Mouse (Mus musculus) gastrocnemius, postnatal 36 days (tissue): ENCODE data around the gene Sorcs1. TPM values are rescaled to one million over a fixed set of nuclear protein-coding genes. Genes with fewer than 3 reads are reported as not detected.

Experiments used
- DNase-seq, 2 experiments: peaks; one replicate each; pipeline ENCODE4 v3.0.0; 2022
- intact Hi-C: fragments of 180-260 bp; cut with DNase I; formaldehyde crosslinking; loops from one replicate; pipeline ENCODE4 v1.15.1; 2025
- total RNA-seq, 2 experiments: library from RNA; stranded (reverse); gene quantifications; 2 replicates each; pipeline ENCODE4 v1.2.3; 2021

The Sorcs1 gene
- total RNA-seq, 2 experiments from 2014 or later = 0.74 to 1.6 TPM

- no peak for DNase-seq
- intact Hi-C loops = no loop called here
These were observed 108.7 kb downstream of the Sorcs1 start for GRCm38 (mm10) chr19:50569669-50570195.

GRCm38 (mm10) chr19:50566306-50566705, 112.1 kb downstream of the Sorcs1 start:
- no peak for DNase-seq
- intact Hi-C loops = no loop called here

DNA sequence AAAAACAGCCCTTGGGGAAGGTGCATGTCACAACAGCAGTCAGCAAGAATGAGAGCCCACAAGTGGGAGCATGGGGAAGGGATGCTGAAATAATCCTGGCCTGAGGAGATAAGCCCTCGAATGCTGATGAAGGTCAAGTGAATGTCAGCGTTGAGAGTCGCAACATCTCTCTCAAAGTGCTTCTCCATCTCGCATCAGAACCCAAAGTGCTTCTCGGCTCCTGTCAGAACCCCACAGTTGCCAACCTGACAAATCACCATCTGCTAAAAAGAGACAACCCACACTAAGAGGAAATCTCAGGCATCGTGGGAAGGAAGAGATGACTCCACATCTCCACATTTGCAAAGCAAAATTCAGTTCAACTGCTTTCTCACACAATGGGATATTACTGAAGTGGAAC, 119.7 kb downstream of the Sorcs1 start:
- intact Hi-C loops = no loop called here
- no peak for DNase-seq

GRCm38 (mm10) chr19:50534031-50534430, 144.4 kb downstream of the Sorcs1 start:
- intact Hi-C loops = no loop called here
- no peak for DNase-seq

GRCm38 (mm10) chr19:50527835-50528234, 150.6 kb downstream of the Sorcs1 start:
- no peak for DNase-seq
- intact Hi-C loops = no loop called here

DNA sequence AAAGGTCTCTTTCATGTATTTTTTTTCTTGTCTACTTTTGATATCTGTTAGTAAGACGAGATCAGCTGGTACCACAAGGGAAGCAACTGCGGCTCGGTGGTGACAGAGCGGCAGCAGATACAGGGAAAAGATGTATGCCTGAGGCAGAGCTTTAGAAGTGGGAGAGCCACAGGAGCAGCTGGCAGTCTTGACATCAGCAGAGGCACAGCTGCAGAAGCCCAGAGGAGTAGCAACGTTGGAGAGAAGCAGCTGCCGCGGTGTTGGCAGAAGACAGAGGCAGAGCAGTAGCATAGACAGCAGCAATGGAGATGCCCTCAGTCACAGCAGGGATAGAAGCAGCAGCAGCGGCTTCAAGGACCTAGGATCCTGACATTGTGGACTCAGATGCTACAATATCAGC, 152.4 kb downstream of the Sorcs1 start:
- no peak for DNase-seq
- intact Hi-C loops = no loop called here

- intact Hi-C loops = no loop called here
- DNase-seq = no peak
These were observed 156.5 kb downstream of the Sorcs1 start for GRCm38 (mm10) chr19:50521943-50522342.

DNA sequence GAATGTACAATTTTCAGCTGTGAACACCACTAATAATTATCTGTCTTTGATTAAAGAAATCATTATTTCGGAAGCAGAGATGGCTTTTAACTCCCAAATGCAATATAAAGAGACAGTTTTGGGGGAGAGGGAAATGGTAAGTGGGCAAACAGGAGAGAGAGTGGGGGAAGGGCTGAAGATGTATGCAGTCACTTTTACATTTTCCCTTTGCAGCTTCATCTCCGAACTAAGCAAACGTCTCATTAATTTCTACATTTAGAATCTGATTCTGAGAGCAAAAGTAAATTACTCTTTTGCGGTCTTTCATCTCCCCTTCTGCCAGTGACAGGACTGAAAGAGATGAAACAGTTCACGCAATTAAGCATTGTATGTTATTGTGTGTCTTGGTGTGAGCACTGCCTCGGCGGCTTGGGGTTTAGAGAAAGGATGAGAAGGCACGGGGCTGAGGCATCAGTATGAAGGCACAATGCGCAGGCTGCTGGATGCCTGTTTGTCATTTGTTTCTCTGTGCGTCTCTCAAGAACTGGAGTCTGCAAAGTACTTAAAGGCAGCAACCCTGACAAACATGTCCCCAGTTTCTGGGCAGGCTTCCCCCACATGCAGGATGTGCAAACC, 163.3 kb downstream of the Sorcs1 start:
- intact Hi-C loops = no loop called here
- DNase-seq = no peak

DNA sequence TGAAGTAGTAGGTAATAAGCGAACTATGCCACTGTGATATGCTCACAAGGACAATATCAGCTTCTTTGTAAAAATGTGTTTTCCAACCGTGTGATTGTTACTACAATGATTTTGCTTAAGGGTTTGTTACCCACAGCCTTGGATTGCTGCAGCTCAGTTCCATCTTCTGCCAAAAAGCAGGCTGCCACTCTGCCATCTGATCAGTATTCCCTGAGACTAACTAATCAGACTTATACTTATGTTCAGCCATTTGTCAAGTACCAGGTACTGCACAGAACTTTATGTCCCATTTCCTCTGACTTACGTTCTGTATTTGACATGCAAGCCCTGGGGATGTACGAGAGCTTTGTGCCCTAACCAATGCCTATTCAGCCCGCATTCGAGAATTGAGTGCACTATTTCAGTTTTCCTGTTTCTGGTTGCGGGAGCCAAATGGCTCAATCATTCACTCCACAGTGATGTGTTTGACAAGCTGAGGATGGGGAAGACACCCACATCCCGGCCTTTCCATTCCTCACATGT, 164.1 kb downstream of the Sorcs1 start:
- intact Hi-C loops = no loop called here
- no peak for DNase-seq

GRCm38 (mm10) chr19:50502816-50503215, 175.6 kb downstream of the Sorcs1 start:
- no peak for DNase-seq
- intact Hi-C loops = no loop called here

GRCm38 (mm10) chr19:50491121-50491520, 187.3 kb downstream of the Sorcs1 start:
- intact Hi-C loops = no loop called here

DNA sequence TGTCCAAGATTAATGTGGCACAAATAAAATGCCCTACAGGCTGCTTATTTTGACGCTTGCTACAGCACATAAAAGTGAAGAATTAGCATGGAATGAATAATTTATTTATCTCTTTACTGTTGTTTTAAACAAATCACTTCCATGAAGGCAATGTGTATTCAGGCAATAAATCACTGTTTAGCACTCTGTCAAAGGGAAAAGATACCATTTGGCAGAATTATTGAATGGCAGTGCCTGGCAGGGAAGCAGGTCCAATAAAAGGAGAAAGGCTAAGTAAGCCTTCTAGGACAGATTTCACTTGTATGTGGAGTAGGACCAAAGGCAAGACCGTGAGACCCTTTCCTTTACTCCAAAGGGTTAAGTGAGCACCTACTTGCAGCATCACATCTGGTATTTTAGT, 187.7 kb downstream of the Sorcs1 start:
- no peak for DNase-seq
- intact Hi-C loops = no loop called here

More at GRCm38 (mm10) chr19:50491121-50491520, 187.3 kb downstream of the Sorcs1 start:
- no peak for DNase-seq

GRCm38 (mm10) chr19:50489786-50490185, 188.7 kb downstream of the Sorcs1 start:
- intact Hi-C loops = no loop called here
- DNase-seq = no peak

- intact Hi-C loops = no loop called here
- DNase-seq = no peak
These were observed 190.0 kb downstream of the Sorcs1 start for GRCm38 (mm10) chr19:50488421-50488820.

DNA sequence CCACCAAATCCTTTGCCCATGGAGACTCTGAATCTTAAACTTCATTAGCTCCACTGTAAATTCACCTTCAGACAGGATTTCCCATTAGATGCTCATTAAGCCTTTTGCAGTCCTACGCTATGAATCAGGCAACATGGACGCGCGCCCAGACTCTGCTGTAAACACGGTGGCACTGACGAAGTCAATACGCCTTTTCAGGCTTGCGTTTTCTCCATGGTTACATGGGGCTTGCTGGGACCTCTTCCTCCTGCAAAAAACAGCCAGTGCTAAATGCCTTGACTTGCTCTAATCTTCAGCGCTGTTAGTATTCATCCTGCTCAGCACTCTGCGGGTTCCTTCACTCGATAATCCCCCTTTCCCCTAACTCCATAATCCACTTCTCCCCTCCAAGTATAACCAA, 190.7 kb downstream of the Sorcs1 start:
- intact Hi-C loops = no loop called here
- DNase-seq = no peak

- intact Hi-C loops = no loop called here
- DNase-seq = no peak
These were observed 192.1 kb downstream of the Sorcs1 start for GRCm38 (mm10) chr19:50486345-50486744.

DNA sequence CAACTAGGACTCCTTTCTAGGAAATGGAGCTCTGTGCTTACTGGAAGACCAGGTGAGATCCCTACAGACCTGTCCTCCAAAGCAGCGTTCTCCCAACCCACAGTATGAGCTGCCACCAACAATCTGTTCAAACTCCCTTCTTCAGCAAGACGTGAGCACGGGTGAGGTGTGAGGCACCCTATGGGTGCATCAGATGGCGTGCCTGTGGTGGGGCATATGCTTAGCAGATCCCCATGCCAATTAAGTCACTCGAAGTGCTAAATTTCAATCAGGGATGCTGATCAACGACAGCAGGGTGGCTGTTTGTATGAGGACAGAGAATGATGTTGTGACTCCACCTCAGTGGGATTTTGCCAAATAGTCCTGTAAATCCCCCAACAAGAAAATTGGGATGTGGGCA, 201.7 kb downstream of the Sorcs1 start:
- intact Hi-C loops = no loop called here
- no peak for DNase-seq

GRCm38 (mm10) chr19:50468592-50468991, 209.9 kb downstream of the Sorcs1 start:
- intact Hi-C loops = no loop called here
- DNase-seq = no peak

DNA sequence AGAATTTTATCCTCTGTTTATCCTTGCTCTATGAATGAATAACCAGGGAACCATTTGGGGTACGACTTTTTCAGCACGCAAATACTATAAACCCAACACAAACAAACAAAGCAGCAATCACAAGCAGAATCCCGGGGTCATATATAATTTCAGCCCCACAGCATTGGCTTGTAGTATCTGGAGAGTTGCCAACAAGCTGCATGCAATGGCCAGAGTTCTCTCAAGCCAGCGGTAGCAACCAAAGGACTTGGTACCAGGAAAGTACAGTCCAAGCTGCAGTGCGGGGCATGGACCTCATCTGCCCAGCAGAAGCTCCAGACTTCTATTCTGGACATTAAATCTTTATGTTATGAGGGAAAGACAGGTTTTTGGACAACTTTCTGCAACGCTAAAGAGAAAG, 213.6 kb downstream of the Sorcs1 start:
- intact Hi-C loops = no loop called here
- DNase-seq = no peak

- intact Hi-C loops = no loop called here
- no peak for DNase-seq
These were observed 219.9 kb downstream of the Sorcs1 start for GRCm38 (mm10) chr19:50458581-50458980.

DNA sequence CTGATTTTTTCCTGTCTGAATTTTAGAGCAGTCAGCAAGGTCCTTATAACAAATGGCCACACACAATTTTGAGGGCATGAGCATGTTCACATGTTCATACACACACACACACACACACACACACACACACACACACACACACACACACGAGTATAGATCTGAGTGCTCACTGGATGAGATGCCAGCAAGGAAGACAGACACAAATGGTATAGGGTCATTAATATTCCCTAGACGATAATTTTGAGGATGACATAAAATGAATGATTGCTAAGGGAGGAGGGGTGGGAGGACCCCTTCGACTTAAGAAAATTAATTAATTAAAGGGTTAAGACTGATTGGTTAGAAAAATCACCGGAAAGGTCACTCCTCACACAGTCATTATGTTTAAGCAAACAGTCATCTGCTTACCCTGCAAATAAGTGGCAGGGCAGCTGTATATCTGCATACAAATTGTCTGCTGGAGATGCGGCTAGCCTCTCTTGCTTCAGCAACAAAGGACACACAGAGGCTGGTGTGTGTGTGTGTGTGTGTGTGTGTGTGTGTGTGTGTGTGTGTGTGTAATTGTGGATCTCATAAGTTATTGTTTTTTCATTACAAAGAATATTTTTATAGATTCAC, 221.1 kb downstream of the Sorcs1 start:
- intact Hi-C loops = no loop called here
- DNase-seq = no peak

DNA sequence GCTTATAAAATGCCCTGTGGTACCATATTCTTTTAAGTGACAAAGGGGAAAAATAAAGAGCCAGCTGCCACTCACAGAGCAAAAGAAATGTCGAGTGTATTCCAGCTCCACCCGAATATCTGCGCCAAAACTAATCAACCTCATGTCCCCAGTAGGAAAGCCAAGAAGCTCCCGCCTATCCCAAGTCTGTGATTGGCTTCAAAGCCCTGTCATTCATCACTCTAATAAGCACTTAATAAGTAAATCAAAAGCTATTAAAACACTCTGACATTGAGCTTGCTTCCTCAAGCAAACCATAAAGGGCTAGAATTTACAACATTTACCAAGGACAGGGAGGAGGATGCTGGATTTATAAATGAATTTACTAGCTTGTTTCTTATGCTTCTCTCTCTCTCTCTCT, 237.3 kb downstream of the Sorcs1 start:
- no peak for DNase-seq
- intact Hi-C loops = no loop called here
